Mouse (Mus musculus): ENCODE results near the gene Nbas. TPM values are rescaled to one million over a fixed set of nuclear protein-coding genes. Genes with fewer than 3 reads are reported as not detected.

Nbas gene
- polyA plus RNA-seq, 1 experiment, result 6.9 TPM

GRCm38 (mm10) chr12:13460223-13460853 lies 191.4 kb downstream of the Nbas start:
- Histone ChIP-seq H3K27ac (replicated peaks; ENCODE audit: low read depth, low read length) (no peak overlapping the region), H3K4me1 (ENCODE audit: control insufficient read depth, insufficient read depth, insufficient read length, low read length) (no peaks in the 10 kb centered on the region), H3K4me3 (ENCODE audit: insufficient read depth, low read depth, low read length) (no peak overlapping the region)

GRCm38 (mm10) chr12:13461558-13462153 lies 192.7 kb downstream of the Nbas start:
- no peaks in the 10 kb centered on the region for H3K4me1 ChIP-seq (ENCODE audit: control insufficient read depth, insufficient read depth, insufficient read length, low read length)
- no peak overlapping the region for H3K4me3 ChIP-seq (ENCODE audit: insufficient read depth, low read depth, low read length)
- no peak overlapping the region for H3K27ac ChIP-seq (replicated peaks; ENCODE audit: low read depth, low read length)

- Histone ChIP-seq H3K27ac (replicated peaks; ENCODE audit: low read depth, low read length) (no peak overlapping the region), H3K4me3 (ENCODE audit: insufficient read depth, low read depth, low read length) (no peak overlapping the region)
Measured at GRCm38 (mm10) chr12:13462397-13462796, 193.5 kb downstream of the Nbas start.

GRCm38 (mm10) chr12:13465554-13465953 lies 196.6 kb downstream of the Nbas start:
- H3K4me3 ChIP-seq (ENCODE audit: insufficient read depth, low read depth, low read length), result no peak overlapping the region
- no peak overlapping the region for H3K27ac ChIP-seq (replicated peaks; ENCODE audit: low read depth, low read length)
- no peaks in the 10 kb centered on the region for H3K4me1 ChIP-seq (ENCODE audit: control insufficient read depth, insufficient read depth, insufficient read length, low read length)

More at GRCm38 (mm10) chr12:13462397-13462796, 193.5 kb downstream of the Nbas start:
- no peaks in the 10 kb centered on the region for H3K4me1 ChIP-seq (ENCODE audit: control insufficient read depth, insufficient read depth, insufficient read length, low read length)

GRCm38 (mm10) chr12:13474881-13475280 lies 205.9 kb downstream of the Nbas start:
- H3K27ac ChIP-seq (replicated peaks; ENCODE audit: low read depth, low read length), result no peak overlapping the region
- H3K4me1 ChIP-seq (ENCODE audit: control insufficient read depth, insufficient read depth, insufficient read length, low read length), result no peaks in the 10 kb centered on the region
- no peak overlapping the region for H3K4me3 ChIP-seq (ENCODE audit: insufficient read depth, low read depth, low read length)

- Histone ChIP-seq H3K4me3 (ENCODE audit: insufficient read depth, low read depth, low read length) (no peak overlapping the region), H3K4me1 (ENCODE audit: control insufficient read depth, insufficient read depth, insufficient read length, low read length) (no peaks in the 10 kb centered on the region), H3K27ac (replicated peaks; ENCODE audit: low read depth, low read length) (no peak overlapping the region)
Measured at GRCm38 (mm10) chr12:13479163-13479562, 210.2 kb downstream of the Nbas start.

GRCm38 (mm10) chr12:13486278-13486677 lies 217.3 kb downstream of the Nbas start:
- H3K4me1 ChIP-seq (ENCODE audit: control insufficient read depth, insufficient read depth, insufficient read length, low read length), result no peaks in the 10 kb centered on the region
- H3K27ac ChIP-seq (replicated peaks; ENCODE audit: low read depth, low read length), result no peak overlapping the region
- H3K4me3 ChIP-seq (ENCODE audit: insufficient read depth, low read depth, low read length), result no peak overlapping the region

GRCm38 (mm10) chr12:13497211-13497610 lies 228.3 kb downstream of the Nbas start:
- H3K4me1 ChIP-seq (ENCODE audit: control insufficient read depth, insufficient read depth, insufficient read length, low read length), result no peaks in the 10 kb centered on the region
- H3K4me3 ChIP-seq (ENCODE audit: insufficient read depth, low read depth, low read length), result no peak overlapping the region

GRCm38 (mm10) chr12:13499237-13499889 lies 230.4 kb downstream of the Nbas start:
- Histone ChIP-seq H3K4me1 (ENCODE audit: control insufficient read depth, insufficient read depth, insufficient read length, low read length) (0 out of 2 replicates have a peak, but pooled peaks cover 2% of the 10 kb centered on the region), H3K27ac (replicated peaks; ENCODE audit: low read depth, low read length) (no peak overlapping the region), H3K4me3 (ENCODE audit: insufficient read depth, low read depth, low read length) (no peak overlapping the region)

More at GRCm38 (mm10) chr12:13497211-13497610, 228.3 kb downstream of the Nbas start:
- no peak overlapping the region for H3K27ac ChIP-seq (replicated peaks; ENCODE audit: low read depth, low read length)

GRCm38 (mm10) chr12:13500191-13500590 lies 231.3 kb downstream of the Nbas start:
- H3K4me1 ChIP-seq (ENCODE audit: control insufficient read depth, insufficient read depth, insufficient read length, low read length), result peaks cover 4% of the 10 kb centered on the region; the same call in 1 of the 2 replicates
- H3K27ac ChIP-seq (replicated peaks; ENCODE audit: low read depth, low read length), result no peak overlapping the region

GRCm38 (mm10) chr12:13504771-13505444 lies 236.0 kb downstream of the Nbas start:
- Histone ChIP-seq H3K27ac (replicated peaks; ENCODE audit: low read depth, low read length) (no peak overlapping the region), H3K4me1 (ENCODE audit: control insufficient read depth, insufficient read depth, insufficient read length, low read length) (peaks cover 4% of the 10 kb centered on the region; the same call in 1 of the 2 replicates)

More at GRCm38 (mm10) chr12:13500191-13500590, 231.3 kb downstream of the Nbas start:
- H3K4me3 ChIP-seq (ENCODE audit: insufficient read depth, low read depth, low read length), result no peak overlapping the region

GRCm38 (mm10) chr12:13518082-13518481 lies 249.1 kb downstream of the Nbas start:
- H3K27ac ChIP-seq (replicated peaks; ENCODE audit: low read depth, low read length), result no peak overlapping the region
- no peak overlapping the region for H3K4me3 ChIP-seq (ENCODE audit: insufficient read depth, low read depth, low read length)
- H3K4me1 ChIP-seq (ENCODE audit: control insufficient read depth, insufficient read depth, insufficient read length, low read length), result no peaks in the 10 kb centered on the region

More at GRCm38 (mm10) chr12:13504771-13505444, 236.0 kb downstream of the Nbas start:
- no peak overlapping the region for H3K4me3 ChIP-seq (ENCODE audit: insufficient read depth, low read depth, low read length)

GRCm38 (mm10) chr12:13519413-13519812 lies 250.5 kb downstream of the Nbas start:
- no peak overlapping the region for H3K4me3 ChIP-seq (ENCODE audit: insufficient read depth, low read depth, low read length)
- no peaks in the 10 kb centered on the region for H3K4me1 ChIP-seq (ENCODE audit: control insufficient read depth, insufficient read depth, insufficient read length, low read length)
- no peak overlapping the region for H3K27ac ChIP-seq (replicated peaks; ENCODE audit: low read depth, low read length)

- H3K4me1 ChIP-seq (ENCODE audit: control insufficient read depth, insufficient read depth, insufficient read length, low read length), result no peaks in the 10 kb centered on the region
- H3K4me3 ChIP-seq (ENCODE audit: insufficient read depth, low read depth, low read length), result no peak overlapping the region
- no peak overlapping the region for H3K27ac ChIP-seq (replicated peaks; ENCODE audit: low read depth, low read length)
Measured at GRCm38 (mm10) chr12:13532731-13533365, 263.9 kb downstream of the Nbas start.

- Histone ChIP-seq H3K4me1 (ENCODE audit: control insufficient read depth, insufficient read depth, insufficient read length, low read length) (no peaks in the 10 kb centered on the region), H3K27ac (replicated peaks; ENCODE audit: low read depth, low read length) (no peak overlapping the region), H3K4me3 (ENCODE audit: insufficient read depth, low read depth, low read length) (no peak overlapping the region)
Measured at GRCm38 (mm10) chr12:13539171-13539570, 270.2 kb downstream of the Nbas start.
